Mouse (Mus musculus): Measurements from ENCODE around the gene Retreg3. TPM values are rescaled to one million over a fixed set of nuclear protein-coding genes. Genes with fewer than 3 reads are reported as not detected.

Retreg3 gene
- polyA plus RNA-seq, 1 experiment = not detected

DNA sequence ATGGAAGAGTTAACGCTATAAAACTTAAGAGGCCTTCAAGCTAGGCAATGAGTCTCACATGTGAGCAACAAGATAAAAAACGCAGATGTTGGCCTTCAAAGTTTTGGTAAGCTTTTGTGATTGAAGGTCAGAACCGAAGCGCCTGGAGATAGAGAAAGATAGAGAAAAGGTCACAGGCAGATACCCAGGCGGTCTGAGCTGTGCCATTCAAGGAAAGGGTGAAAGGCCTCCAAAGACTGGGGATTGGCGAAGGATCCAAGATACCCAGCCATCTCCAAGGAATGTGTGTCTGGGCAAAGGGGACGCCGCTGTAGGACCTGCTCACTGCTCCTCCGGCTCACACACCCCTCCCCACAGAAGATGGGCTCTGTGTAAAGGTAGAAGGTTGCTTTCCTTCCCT lies 54.7 kb downstream of the Retreg3 start:
- Histone ChIP-seq H3K4me3 (ENCODE audit: insufficient read depth, low read depth, low read length) (no peak overlapping the region), H3K27ac (ENCODE audit: insufficient read depth, low read depth, low read length) (no peak overlapping the region), H3K4me1 (ENCODE audit: control insufficient read depth, insufficient read depth, low read length) (peaks cover 29% of the 10 kb centered on the region)
- no peak for TF ChIP-seq POLR2A (IDR thresholded peaks at IDR 0.05; ENCODE audit: insufficient read depth, low read depth, low read length)
- no peak for TF ChIP-seq CTCF (IDR thresholded peaks at IDR 0.05; ENCODE audit: insufficient read depth, low read depth, low read length)
- WGBS = 94% methylated on average over 9 of the region's 9 CpGs

GRCm38 (mm10) chr11:101064462-101064861 lies 55.2 kb downstream of the Retreg3 start:
- peak overlapping the region; percentile 27; the same call in 1 of the 2 replicates for H3K27ac ChIP-seq (ENCODE audit: insufficient read depth, low read depth, low read length)
- TF ChIP-seq CTCF (IDR thresholded peaks at IDR 0.05; ENCODE audit: insufficient read depth, low read depth, low read length) (no peak), POLR2A (IDR thresholded peaks at IDR 0.05; ENCODE audit: insufficient read depth, low read depth, low read length) (no peak)
- WGBS = 67% methylated on average over 4 of the region's 4 CpGs
- peaks cover 34% of the 10 kb centered on the region for H3K4me1 ChIP-seq (ENCODE audit: control insufficient read depth, insufficient read depth, low read length)
- no peak overlapping the region for H3K4me3 ChIP-seq (ENCODE audit: insufficient read depth, low read depth, low read length)

- Histone ChIP-seq H3K4me3 (ENCODE audit: insufficient read depth, low read depth, low read length) (no peak overlapping the region), H3K4me1 (ENCODE audit: control insufficient read depth, insufficient read depth, low read length) (peaks cover 35% of the 10 kb centered on the region), H3K27ac (ENCODE audit: insufficient read depth, low read depth, low read length) (peak overlapping the region; percentile 27)
- no peak for TF ChIP-seq POLR2A (IDR thresholded peaks at IDR 0.05; ENCODE audit: insufficient read depth, low read depth, low read length)
- no peak for TF ChIP-seq CTCF (IDR thresholded peaks at IDR 0.05; ENCODE audit: insufficient read depth, low read depth, low read length)
- 30% methylated on average over 12 of the region's 12 CpGs for WGBS
These were observed 55.9 kb downstream of the Retreg3 start for GRCm38 (mm10) chr11:101063676-101064327.

DNA sequence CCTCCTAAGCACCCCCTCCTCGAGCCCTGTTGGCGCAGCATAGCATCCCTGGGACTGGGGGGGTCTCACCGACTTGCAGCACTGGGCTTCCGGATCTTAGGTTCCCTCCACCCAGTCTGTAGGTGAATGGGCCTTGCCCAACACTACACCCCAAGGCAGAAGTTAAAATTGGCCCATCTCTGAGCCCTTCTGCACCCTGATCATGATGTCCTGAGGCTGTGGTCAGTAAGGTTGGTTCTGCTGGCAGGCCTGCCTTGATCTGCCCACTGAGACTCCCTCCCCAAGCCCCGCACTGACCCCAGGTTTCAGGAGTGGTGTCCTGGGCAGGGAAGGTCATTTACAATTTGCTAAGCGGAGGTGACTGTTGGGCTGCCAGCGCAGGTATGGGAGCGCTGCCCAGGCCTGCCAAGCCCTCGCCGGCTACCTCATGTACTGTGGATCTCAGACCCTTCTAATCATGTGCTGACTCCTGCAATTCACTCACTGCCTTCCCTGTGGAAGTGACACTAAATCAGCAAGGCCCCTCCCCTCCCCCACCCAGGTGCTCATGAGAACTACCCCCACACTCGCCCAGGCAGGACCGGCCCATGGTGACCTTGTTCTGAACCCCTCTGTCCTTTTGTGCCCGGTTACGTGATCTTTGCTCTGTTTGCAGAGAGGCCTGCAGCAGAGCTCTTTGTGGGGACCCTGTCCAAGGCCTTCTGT lies 56.6 kb downstream of the Retreg3 start:
- 83% methylated on average over 14 of the region's 14 CpGs for WGBS
- Histone ChIP-seq H3K27ac (ENCODE audit: insufficient read depth, low read depth, low read length) (peak overlapping the region; percentile 27; the same call in 1 of the 2 replicates), H3K4me1 (ENCODE audit: control insufficient read depth, insufficient read depth, low read length) (peaks cover 39% of the 10 kb centered on the region), H3K4me3 (ENCODE audit: insufficient read depth, low read depth, low read length) (no peak overlapping the region)
- TF ChIP-seq CTCF (IDR thresholded peaks at IDR 0.05; ENCODE audit: insufficient read depth, low read depth, low read length) = no peak
- no peak for TF ChIP-seq POLR2A (IDR thresholded peaks at IDR 0.05; ENCODE audit: insufficient read depth, low read depth, low read length)

DNA sequence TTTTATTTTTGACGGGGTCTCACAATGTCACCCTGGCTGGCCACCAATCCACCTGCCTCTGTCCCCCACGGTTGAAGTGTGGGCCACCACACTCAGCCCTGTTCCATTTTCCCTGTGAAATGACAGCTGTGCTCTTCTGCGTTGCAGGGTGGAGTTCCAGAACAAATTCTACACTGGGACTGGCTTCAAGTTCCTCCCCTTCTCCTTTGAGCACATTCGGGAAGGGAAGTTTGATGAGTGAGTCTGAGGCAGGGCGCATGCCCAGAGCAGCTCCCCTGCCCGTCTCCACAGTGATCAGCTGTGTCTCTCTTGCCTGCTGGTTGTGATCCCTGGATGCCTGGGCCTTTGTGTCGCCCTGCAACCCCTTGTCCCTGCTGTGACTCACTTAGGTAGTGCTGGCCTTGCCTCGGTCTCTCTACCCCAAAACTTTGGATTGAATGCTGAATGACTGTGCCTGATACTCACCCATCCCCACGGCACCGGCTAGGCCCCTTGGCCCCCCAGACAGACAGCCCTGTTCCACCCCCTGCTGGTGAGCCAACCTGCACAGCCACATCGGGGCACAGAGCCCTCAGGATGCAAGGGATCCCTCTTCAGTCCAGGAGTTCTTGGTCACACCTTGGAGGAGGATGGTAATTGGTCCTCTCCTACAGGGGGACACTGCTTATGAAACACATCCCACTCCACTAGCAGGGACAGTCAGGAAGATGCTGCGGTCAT lies 57.4 kb downstream of the Retreg3 start:
- Histone ChIP-seq H3K4me3 (ENCODE audit: insufficient read depth, low read depth, low read length) (no peak overlapping the region), H3K27ac (ENCODE audit: insufficient read depth, low read depth, low read length) (0 out of 2 replicates have a peak overlapping the region, but pooled peaks have one; percentile 8), H3K4me1 (ENCODE audit: control insufficient read depth, insufficient read depth, low read length) (peaks cover 39% of the 10 kb centered on the region)
- no peak for TF ChIP-seq POLR2A (IDR thresholded peaks at IDR 0.05; ENCODE audit: insufficient read depth, low read depth, low read length)
- no peak for TF ChIP-seq CTCF (IDR thresholded peaks at IDR 0.05; ENCODE audit: insufficient read depth, low read depth, low read length)
- WGBS = 70% methylated on average over 12 of the region's 12 CpGs

- no peak overlapping the region for H3K27ac ChIP-seq (ENCODE audit: insufficient read depth, low read depth, low read length)
- peaks cover 45% of the 10 kb centered on the region for H3K4me1 ChIP-seq (ENCODE audit: control insufficient read depth, insufficient read depth, low read length)
- TF ChIP-seq CTCF (IDR thresholded peaks at IDR 0.05; ENCODE audit: insufficient read depth, low read depth, low read length) (no peak), POLR2A (IDR thresholded peaks at IDR 0.05; ENCODE audit: insufficient read depth, low read depth, low read length) (no peak)
- H3K4me3 ChIP-seq (ENCODE audit: insufficient read depth, low read depth, low read length) = no peak overlapping the region
- 86% methylated on average over 5 of the region's 5 CpGs for WGBS
These were observed 58.6 kb downstream of the Retreg3 start for GRCm38 (mm10) chr11:101061049-101061448.

- Histone ChIP-seq H3K4me1 (ENCODE audit: control insufficient read depth, insufficient read depth, low read length) (peaks cover 45% of the 10 kb centered on the region), H3K27ac (ENCODE audit: insufficient read depth, low read depth, low read length) (peak overlapping the region; percentile 85), H3K4me3 (ENCODE audit: insufficient read depth, low read depth, low read length) (no peak overlapping the region)
- 15% methylated on average over 8 of the region's 8 CpGs for WGBS
- TF ChIP-seq POLR2A (IDR thresholded peaks at IDR 0.05; ENCODE audit: insufficient read depth, low read depth, low read length) (no peak), CTCF (IDR thresholded peaks at IDR 0.05; ENCODE audit: insufficient read depth, low read depth, low read length) (no peak)
These were observed 59.6 kb downstream of the Retreg3 start for GRCm38 (mm10) chr11:101060126-101060525.

GRCm38 (mm10) chr11:101059473-101059872 lies 60.2 kb downstream of the Retreg3 start:
- 81% methylated on average over 10 of the region's 10 CpGs for WGBS
- H3K4me3 ChIP-seq (ENCODE audit: insufficient read depth, low read depth, low read length) = no peak overlapping the region
- peaks cover 45% of the 10 kb centered on the region for H3K4me1 ChIP-seq (ENCODE audit: control insufficient read depth, insufficient read depth, low read length)
- TF ChIP-seq POLR2A (IDR thresholded peaks at IDR 0.05; ENCODE audit: insufficient read depth, low read depth, low read length) (no peak), CTCF (IDR thresholded peaks at IDR 0.05; ENCODE audit: insufficient read depth, low read depth, low read length) (no peak)
- H3K27ac ChIP-seq (ENCODE audit: insufficient read depth, low read depth, low read length) = peak overlapping the region; percentile 85

DNA sequence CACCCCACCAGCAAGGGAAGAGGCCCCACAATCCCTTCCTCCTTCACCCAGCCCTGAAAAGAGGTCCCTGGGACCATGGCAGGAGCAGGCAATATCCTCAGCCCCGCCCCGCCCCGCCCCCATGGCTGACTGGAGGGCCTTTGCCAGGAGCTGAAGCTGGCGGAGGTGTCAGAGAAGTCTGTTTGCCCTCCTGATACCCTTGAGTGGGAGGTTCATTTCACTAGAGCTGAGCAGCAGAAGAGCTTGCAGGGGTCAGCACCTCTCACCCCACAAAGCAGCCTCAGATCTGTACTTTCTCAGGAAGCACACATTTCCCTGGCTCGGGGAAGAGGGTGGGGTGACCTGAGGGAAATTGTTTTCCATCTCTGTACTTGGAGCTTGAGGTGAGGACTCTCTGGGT lies 61.0 kb downstream of the Retreg3 start:
- Histone ChIP-seq H3K4me3 (ENCODE audit: insufficient read depth, low read depth, low read length) (no peak overlapping the region), H3K27ac (ENCODE audit: insufficient read depth, low read depth, low read length) (0 out of 2 replicates have a peak overlapping the region, but pooled peaks have one; percentile 12), H3K4me1 (ENCODE audit: control insufficient read depth, insufficient read depth, low read length) (peaks cover 41% of the 10 kb centered on the region)
- 75% methylated on average over 5 of the region's 5 CpGs for WGBS
- TF ChIP-seq CTCF (IDR thresholded peaks at IDR 0.05; ENCODE audit: insufficient read depth, low read depth, low read length) (no peak), POLR2A (IDR thresholded peaks at IDR 0.05; ENCODE audit: insufficient read depth, low read depth, low read length) (no peak)
